Mouse (Mus musculus) 3T3-L1 (cell line): ENCODE data around the gene Ankmy2.
"Not testable (repeated sequence)": the region's sequence is repeated elsewhere in the genome, so short reads cannot be mapped to it uniquely, and the experiment has no call there.

ENCODE experiments used
- DNase-seq: peaks from one replicate; pipeline ENCODE4 v3.0.0-alpha.2; 2015; ENCODE audit warnings: low read depth, low spot score

Gene Ankmy2

GRCm38 (mm10) chr12:36157638-36158308, 859 bp downstream of the Ankmy2 start, which contains the start of gene Bzw2:
TSS of gene Bzw2 (minus strand) at chr12:36158080.
- peak; percentile 86 for DNase-seq

GRCm38 (mm10) chr12:36164126-36164791, 7.3 kb downstream of the Ankmy2 start:
- no peak for DNase-seq

GRCm38 (mm10) chr12:36165299-36165698, 8.4 kb downstream of the Ankmy2 start:
- DNase-seq, result no peak

GRCm38 (mm10) chr12:36177227-36177626, 20.3 kb downstream of the Ankmy2 start:
- no peak for DNase-seq

- no peak for DNase-seq
Measured at GRCm38 (mm10) chr12:36182570-36182969, 25.7 kb downstream of the Ankmy2 start.

- DNase-seq, result no peak
Measured at GRCm38 (mm10) chr12:36187081-36187480, 30.2 kb downstream of the Ankmy2 start.

GRCm38 (mm10) chr12:36189610-36190009, 32.7 kb downstream of the Ankmy2 start:
- DNase-seq, result no peak

- DNase-seq, result no peak
Measured at GRCm38 (mm10) chr12:36190343-36190742, 33.4 kb downstream of the Ankmy2 start.

GRCm38 (mm10) chr12:36194976-36195375, 38.1 kb downstream of the Ankmy2 start:
- no peak for DNase-seq

GRCm38 (mm10) chr12:36205579-36206119, 48.7 kb downstream of the Ankmy2 start:
- DNase-seq, result not testable (repeated sequence)

GRCm38 (mm10) chr12:36207072-36207799, 50.3 kb downstream of the Ankmy2 start:
- peak; percentile 65 for DNase-seq

- no peak for DNase-seq
Measured at GRCm38 (mm10) chr12:36207800-36208148, 50.9 kb downstream of the Ankmy2 start.

- DNase-seq, result no peak
Measured at GRCm38 (mm10) chr12:36208456-36208855, 51.5 kb downstream of the Ankmy2 start.

- no peak for DNase-seq
Measured at GRCm38 (mm10) chr12:36210096-36210495, 53.2 kb downstream of the Ankmy2 start.

GRCm38 (mm10) chr12:36214389-36215148, 57.7 kb downstream of the Ankmy2 start:
- no peak for DNase-seq

- DNase-seq, result peak; percentile 80
Measured at GRCm38 (mm10) chr12:36215149-36215480, 58.2 kb downstream of the Ankmy2 start.

- no peak for DNase-seq
Measured at GRCm38 (mm10) chr12:36216230-36216629, 59.3 kb downstream of the Ankmy2 start.

- peak; percentile 33 for DNase-seq
Measured at GRCm38 (mm10) chr12:36216905-36217304, 60.0 kb downstream of the Ankmy2 start.

- no peak for DNase-seq
Measured at GRCm38 (mm10) chr12:36224392-36224791, 67.5 kb downstream of the Ankmy2 start.

GRCm38 (mm10) chr12:36231386-36231785, 74.5 kb downstream of the Ankmy2 start:
- DNase-seq, result peak; percentile 25

- DNase-seq, result peak; percentile 52
Measured at GRCm38 (mm10) chr12:36241171-36241570, 84.3 kb downstream of the Ankmy2 start.
